Mouse (Mus musculus): Measurements from ENCODE around the gene Trim23.
"Not testable (repeated sequence)": the region's sequence is repeated elsewhere in the genome, so short reads cannot be mapped to it uniquely, and the experiment has no call there.

Trim23 gene

GRCm38 (mm10) chr13:104178650-104179121 is at the start of gene Trim23:
Trim23 (plus strand) TSS chr13:104178797.
- DNase-seq (ENCODE audit: low read depth, low spot score), result peak; percentile 96

GRCm38 (mm10) chr13:104132561-104132960 is 46.0 kb upstream of the Trim23 start:
- no peak for DNase-seq (ENCODE audit: low read depth, low spot score)

GRCm38 (mm10) chr13:104134510-104135085 is 44.0 kb upstream of the Trim23 start:
- no peak for DNase-seq (ENCODE audit: low read depth, low spot score)

- peak; percentile 26 for DNase-seq (ENCODE audit: low read depth, low spot score)
Observed at GRCm38 (mm10) chr13:104139369-104140209, 39.0 kb upstream of the Trim23 start.

GRCm38 (mm10) chr13:104144871-104145270 is 33.7 kb upstream of the Trim23 start:
- DNase-seq (ENCODE audit: low read depth, low spot score), result no peak

GRCm38 (mm10) chr13:104145646-104146045 is 33.0 kb upstream of the Trim23 start:
- DNase-seq (ENCODE audit: low read depth, low spot score), result no peak

GRCm38 (mm10) chr13:104154180-104154579 is 24.4 kb upstream of the Trim23 start:
- DNase-seq (ENCODE audit: low read depth, low spot score), result no peak

- DNase-seq (ENCODE audit: low read depth, low spot score), result no peak
Observed at GRCm38 (mm10) chr13:104155106-104155505, 23.5 kb upstream of the Trim23 start.

GRCm38 (mm10) chr13:104155686-104156085 is 22.9 kb upstream of the Trim23 start:
- DNase-seq (ENCODE audit: low read depth, low spot score), result no peak

DNA sequence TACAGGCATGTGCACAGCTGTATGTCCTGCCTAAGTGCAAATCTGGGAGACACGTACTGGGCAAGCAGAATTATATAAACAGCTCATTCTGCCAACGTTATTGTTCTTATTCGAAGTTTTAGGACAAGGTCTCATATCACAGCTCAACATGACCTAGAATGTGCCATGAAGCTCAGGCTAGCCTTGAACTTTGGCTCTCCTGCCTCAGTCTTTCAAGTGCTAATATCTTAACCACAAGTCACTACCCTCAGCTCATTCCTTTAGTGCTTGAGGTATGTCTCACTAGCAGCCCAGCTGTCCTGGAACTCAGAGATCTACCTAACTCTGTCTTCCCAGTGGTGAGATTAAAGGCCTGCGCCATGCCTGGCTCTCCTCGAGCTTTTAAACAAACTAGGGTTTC is 6.9 kb upstream of the Trim23 start:
- DNase-seq (ENCODE audit: low read depth, low spot score), result no peak

DNA sequence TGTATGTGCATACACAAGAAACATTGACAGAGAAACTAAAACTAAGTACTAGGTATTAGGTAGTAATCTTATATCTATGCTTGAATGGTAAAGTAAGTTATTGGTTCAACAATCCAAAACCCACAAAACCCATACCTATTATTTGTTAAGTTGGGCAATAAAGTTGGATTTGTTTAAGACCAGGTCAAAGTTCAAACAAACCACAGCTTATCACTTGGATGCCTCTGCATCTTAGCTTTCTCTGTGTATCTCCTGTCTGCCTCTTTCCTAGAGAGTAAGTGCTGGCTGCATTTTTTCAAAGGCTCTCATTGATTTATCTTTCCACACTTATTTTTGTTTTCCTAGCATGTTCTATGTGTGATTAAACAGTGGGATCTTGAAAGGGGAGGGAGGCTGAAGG is 6.1 kb upstream of the Trim23 start:
- no peak for DNase-seq (ENCODE audit: low read depth, low spot score)

GRCm38 (mm10) chr13:104176874-104177273 is 1.7 kb upstream of the Trim23 start:
- no peak for DNase-seq (ENCODE audit: low read depth, low spot score)

GRCm38 (mm10) chr13:104177796-104178649 is 574 bp upstream of the Trim23 start, which contains the start of gene Trappc13:
Trappc13 (minus strand) TSS chr13:104178469.
- DNase-seq (ENCODE audit: low read depth, low spot score), result peak; percentile 84

DNA sequence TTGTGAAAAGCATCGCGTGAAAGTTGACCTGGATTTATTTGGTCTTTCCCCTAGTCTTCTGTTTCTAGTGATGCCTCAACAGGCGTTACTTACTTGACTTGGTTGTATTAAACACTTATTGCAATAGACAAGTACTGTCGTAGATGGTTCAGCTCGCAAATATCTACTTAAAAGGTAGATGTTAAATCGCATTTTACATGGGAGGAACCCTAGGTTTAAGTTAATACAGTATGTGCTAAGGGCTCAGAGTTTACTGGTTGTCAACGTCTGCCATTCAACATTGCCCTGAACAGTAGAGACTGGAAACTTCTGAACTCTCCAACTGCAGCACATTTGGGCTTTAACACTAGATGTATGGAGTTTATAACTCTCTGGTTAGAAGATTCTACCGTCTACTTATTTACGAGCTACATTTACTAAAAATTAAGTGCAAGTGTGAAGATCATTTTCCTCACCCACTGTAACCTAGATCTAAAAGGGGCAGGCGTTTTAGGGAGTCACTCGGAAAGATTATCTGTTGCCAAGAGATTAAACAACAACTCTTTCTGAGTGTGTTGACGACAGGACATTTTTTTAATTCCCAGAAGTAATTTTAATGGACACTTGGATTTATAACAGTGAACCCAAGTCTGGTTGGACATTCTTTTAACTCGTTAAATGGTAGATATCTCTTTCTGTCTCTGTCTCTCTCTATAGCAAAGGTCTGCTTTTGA is 735 bp downstream of the Trim23 start:
- no peak for DNase-seq (ENCODE audit: low read depth, low spot score)

DNA sequence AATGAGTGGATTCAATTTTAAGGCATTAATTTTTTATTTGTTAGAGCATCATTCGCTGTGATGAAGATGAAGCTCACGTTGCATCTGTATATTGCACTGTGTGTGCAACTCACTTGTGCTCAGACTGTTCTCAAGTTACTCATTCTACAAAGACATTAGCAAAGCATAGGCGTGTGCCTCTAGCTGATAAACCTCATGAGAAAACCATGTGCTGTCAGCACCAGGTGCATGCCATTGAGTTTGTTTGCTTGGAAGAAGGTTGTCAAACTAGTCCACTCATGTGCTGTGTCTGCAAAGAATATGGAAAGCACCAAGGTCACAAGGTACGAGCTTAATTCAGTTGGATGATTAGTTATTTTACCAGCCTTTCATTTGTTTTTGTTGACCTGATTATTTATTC is 8.8 kb downstream of the Trim23 start:
- no peak for DNase-seq (ENCODE audit: low read depth, low spot score)

DNA sequence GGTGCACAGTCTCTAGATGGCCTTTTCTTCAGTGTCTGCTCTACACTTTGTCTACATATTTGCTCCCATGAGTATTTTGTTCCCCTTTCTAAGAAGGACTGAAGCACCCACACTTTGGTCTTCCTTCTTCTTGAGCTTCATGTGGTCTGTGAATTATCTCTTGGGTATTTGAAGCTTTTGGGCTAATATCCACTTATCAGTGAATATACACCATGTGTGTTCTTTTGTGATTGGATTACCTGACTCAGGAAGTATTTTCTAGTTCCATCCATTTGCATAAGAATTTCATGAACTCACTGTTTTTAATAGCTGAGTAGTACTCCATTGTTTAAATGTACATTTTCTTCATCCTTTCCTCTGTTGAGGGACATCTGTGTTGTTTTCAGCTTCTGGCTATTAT is 17.3 kb downstream of the Trim23 start:
- not testable (repeated sequence) for DNase-seq (ENCODE audit: low read depth, low spot score)

GRCm38 (mm10) chr13:104204313-104204712 is 25.7 kb downstream of the Trim23 start:
- DNase-seq (ENCODE audit: low read depth, low spot score), result no peak

GRCm38 (mm10) chr13:104227478-104227877 is 48.9 kb downstream of the Trim23 start:
- DNase-seq (ENCODE audit: low read depth, low spot score), result no peak

DNA sequence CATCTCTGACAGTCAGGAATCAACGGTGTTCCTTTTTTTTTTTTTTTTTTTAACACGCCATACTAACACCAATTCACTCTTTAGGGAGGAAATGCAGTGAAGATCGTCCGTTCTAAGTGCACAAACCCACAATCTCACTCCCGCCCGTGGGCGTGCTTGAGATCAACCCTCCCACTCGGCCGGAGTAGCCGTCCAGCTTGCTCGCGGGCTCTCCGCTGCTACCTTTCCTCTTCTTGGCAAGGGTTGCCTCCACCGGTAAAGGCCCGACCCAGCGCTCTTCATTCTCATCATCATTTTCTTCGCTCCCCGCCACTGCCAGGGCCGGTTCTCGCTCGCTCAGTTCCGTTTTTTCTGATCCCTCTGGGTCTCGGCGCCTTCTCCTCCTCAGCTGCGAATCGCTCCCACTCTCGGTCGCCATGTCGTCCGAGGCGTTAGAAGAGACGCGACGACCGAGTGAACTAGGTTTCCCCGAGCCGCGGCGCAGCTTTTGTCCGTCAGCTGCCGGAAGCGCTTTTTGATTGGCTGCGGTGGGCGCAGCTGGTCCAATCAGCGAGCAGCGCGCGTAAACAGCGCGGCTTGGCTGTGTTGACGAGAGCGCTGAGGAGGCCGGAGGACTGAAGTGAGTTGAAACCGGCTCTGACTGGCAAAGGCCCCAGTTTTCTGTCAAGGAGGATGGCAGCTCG is 49.9 kb downstream of the Trim23 start, which contains the start of the genes Cenpk and Ppwd1:
Gene Cenpk, plus strand, starts transcription at position 228 of the 683 bp plus-strand sequence.
Gene Ppwd1, minus strand, starts transcription at position 460 of the 683 bp plus-strand sequence.
- DNase-seq (ENCODE audit: low read depth, low spot score), result peak; percentile 93

DNA sequence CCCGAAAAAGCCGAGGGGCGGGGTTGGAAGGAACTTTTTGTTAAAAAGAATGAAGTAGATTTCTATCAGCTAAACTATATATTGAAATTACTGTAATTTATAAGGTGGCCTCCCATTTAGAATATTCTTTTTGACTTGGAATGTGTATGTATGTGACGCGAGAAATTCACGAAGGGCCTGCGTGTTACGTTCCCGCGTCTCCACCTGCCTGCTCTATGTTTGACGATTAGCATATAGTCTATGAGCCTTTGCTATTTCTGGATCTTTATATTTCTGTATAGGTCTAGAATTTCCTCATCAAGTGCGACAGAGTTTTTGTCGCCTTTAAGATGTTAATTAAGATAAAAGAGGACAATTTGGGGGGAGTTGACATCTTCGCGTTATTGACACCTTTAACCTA is 50.6 kb downstream of the Trim23 start:
- DNase-seq (ENCODE audit: low read depth, low spot score), result no peak
